Comparison of ENCODE assay signal across 25 mouse cellular contexts in genomic region chr4:67614486-67615067, GRCm38 (mm10).
DNase-seq lines count a peak whose midpoint lies in the region; ATAC-seq lines count a peak whose summit lies in the region.
"Had no signal": no experiment of that assay in that cellular context is flagged by ENCODE, and none has a peak within 500 bp of the region (broad histone marks: within the 10 kb centered on the region; RNA-seq: fewer than 3 reads in every experiment).

No protein-coding gene starts in this region.

- no peak overlapping the region for H3K4me2 ChIP-seq in hindbrain, embryonic 14.5 days (replicated peaks)
- no peak overlapping the region for H3K4me2 ChIP-seq in forebrain, embryonic 13.5 days
- H3K4me2 ChIP-seq: embryonic facial prominence, embryonic 13.5 days; heart, embryonic 12.5 days; kidney, embryonic 15.5 days; liver, embryonic 15.5 days; lung, embryonic 15.5 days had no signal

- no peaks in the 10 kb centered on the region for H3K9me3 ChIP-seq in hindbrain, embryonic 14.5 days (ENCODE audit: control insufficient read depth, low read length)
- no peaks in the 10 kb centered on the region for H3K9me3 ChIP-seq in hindbrain, embryonic 10.5 days
- H3K9me3 ChIP-seq in forebrain, embryonic 13.5 days (replicated peaks) = no peaks in the 10 kb centered on the region
- no peaks in the 10 kb centered on the region for H3K9me3 ChIP-seq in limb, embryonic 10.5 days (replicated peaks)
- H3K9me3 ChIP-seq: embryonic facial prominence, embryonic 13.5 days; heart, embryonic 12.5 days; kidney, embryonic 15.5 days; liver, embryonic 15.5 days; lung, embryonic 15.5 days; megakaryocyte, embryonic 14.5 days had no signal

- no peak overlapping the region for H3K4me3 ChIP-seq in hindbrain, embryonic 14.5 days (replicated peaks; ENCODE audit: low read length)
- no peak overlapping the region for H3K4me3 ChIP-seq in hindbrain, embryonic 10.5 days
- H3K4me3 ChIP-seq in forebrain, embryonic 13.5 days = no peak overlapping the region
- H3K4me3 ChIP-seq in limb, embryonic 10.5 days = no peak overlapping the region
- H3K4me3 ChIP-seq: embryonic facial prominence, embryonic 13.5 days; erythroblast, embryonic 14.5 days; heart, embryonic 12.5 days; kidney, embryonic 15.5 days; liver, embryonic 15.5 days; lung, embryonic 15.5 days; megakaryocyte, embryonic 14.5 days had no signal

- H3K4me1 ChIP-seq in hindbrain, embryonic 14.5 days (replicated peaks; ENCODE audit: control insufficient read depth, insufficient read depth, low read length) = no peaks in the 10 kb centered on the region
- no peaks in the 10 kb centered on the region for H3K4me1 ChIP-seq in hindbrain, embryonic 10.5 days (replicated peaks)
- H3K4me1 ChIP-seq in forebrain, embryonic 13.5 days = 0 out of 2 replicates have a peak, but pooled peaks cover 6% of the 10 kb centered on the region
- H3K4me1 ChIP-seq in limb, embryonic 10.5 days = no peaks in the 10 kb centered on the region
- H3K4me1 ChIP-seq: embryonic facial prominence, embryonic 13.5 days; heart, embryonic 12.5 days; kidney, embryonic 15.5 days; liver, embryonic 15.5 days; lung, embryonic 15.5 days; megakaryocyte, embryonic 14.5 days had no signal

- peak; percentile 77 for ATAC-seq in hindbrain, embryonic 14.5 days (ENCODE audit: low FRiP score)
- ATAC-seq in forebrain, embryonic 13.5 days = peak; percentile 84
- ATAC-seq: intestine, postnatal 0 days; midbrain, embryonic 16.5 days had no signal

- no peaks in the 10 kb centered on the region for H3K27me3 ChIP-seq in hindbrain, embryonic 14.5 days (ENCODE audit: control insufficient read depth, insufficient read depth, low read length)
- H3K27me3 ChIP-seq in hindbrain, embryonic 10.5 days (ENCODE audit: insufficient read depth, poor library complexity, severe bottlenecking) = no peaks in the 10 kb centered on the region
- H3K27me3 ChIP-seq in forebrain, embryonic 13.5 days = no peaks in the 10 kb centered on the region
- no peaks in the 10 kb centered on the region for H3K27me3 ChIP-seq in limb, embryonic 10.5 days (ENCODE audit: low read depth, poor library complexity, severe bottlenecking)
- H3K27me3 ChIP-seq: embryonic facial prominence, embryonic 13.5 days; heart, embryonic 12.5 days; kidney, embryonic 15.5 days; liver, embryonic 15.5 days; lung, embryonic 15.5 days; megakaryocyte, embryonic 14.5 days had no signal

- no peak for DNase-seq in hindbrain, embryonic 14.5 days (ENCODE audit: low spot score)
- DNase-seq in hindbrain, embryonic 10.5 days (ENCODE audit: low spot score) = no peak
- peak; percentile 1 for DNase-seq in retina, postnatal 1 day
- DNase-seq in retina, embryonic 14.5 days (ENCODE audit: low spot score) = no peak
- no peak for DNase-seq in gastrocnemius, postnatal 4 days (ENCODE audit: low spot score in 2 of 2)
- no peak for DNase-seq in limb, embryonic 10.5 days (ENCODE audit: low spot score)
- DNase-seq: adrenal gland, postnatal 14 days; cerebellum, adult 11 months; embryo, embryonic 11 days; heart, postnatal 10 days; kidney, postnatal 36 days; liver; lung, postnatal 36 days; right cerebral cortex, postnatal 14 days had no signal

- no peak overlapping the region for H3K27ac ChIP-seq in hindbrain, embryonic 14.5 days
- H3K27ac ChIP-seq in hindbrain, embryonic 10.5 days = no peak overlapping the region
- H3K27ac ChIP-seq in forebrain, embryonic 13.5 days = no peak overlapping the region
- H3K27ac ChIP-seq in limb, embryonic 10.5 days = no peak overlapping the region
- H3K27ac ChIP-seq: embryonic facial prominence, embryonic 13.5 days; kidney, embryonic 15.5 days; liver, embryonic 15.5 days; lung, embryonic 15.5 days; stomach, postnatal 0 days had no signal

- 49% methylated on average over 5 of the region's 5 CpGs for WGBS in hindbrain, embryonic 14.5 days
- 70% methylated on average over 5 of the region's 5 CpGs for WGBS in hindbrain, embryonic 10.5 days
- WGBS in forebrain, embryonic 13.5 days = 14% methylated on average over 5 of the region's 5 CpGs
- WGBS in limb, embryonic 10.5 days = 82% methylated on average over 5 of the region's 5 CpGs

- no peak overlapping the region for H3K9ac ChIP-seq in hindbrain, embryonic 14.5 days
- H3K9ac ChIP-seq in forebrain, embryonic 13.5 days = no peak overlapping the region
- H3K9ac ChIP-seq: embryonic facial prominence, embryonic 13.5 days; heart, embryonic 12.5 days; kidney, embryonic 15.5 days; liver, embryonic 15.5 days; lung, embryonic 15.5 days had no signal

- no peaks in the 10 kb centered on the region for H3K36me3 ChIP-seq in hindbrain, embryonic 14.5 days (replicated peaks; ENCODE audit: control insufficient read depth, insufficient read depth)
- H3K36me3 ChIP-seq in hindbrain, embryonic 10.5 days = no peaks in the 10 kb centered on the region
- H3K36me3 ChIP-seq in forebrain, embryonic 13.5 days (ENCODE audit: poor library complexity, severe bottlenecking) = no peaks in the 10 kb centered on the region
- H3K36me3 ChIP-seq in limb, embryonic 10.5 days = no peaks in the 10 kb centered on the region
- H3K36me3 ChIP-seq: embryonic facial prominence, embryonic 13.5 days; heart, embryonic 12.5 days; kidney, embryonic 15.5 days; liver, embryonic 15.5 days; lung, embryonic 15.5 days had no signal
